Mouse (Mus musculus) monocyte, adult 5-6 weeks (primary cell): Measurements from ENCODE around the gene Wdr66. TPM values are rescaled to one million over a fixed set of nuclear protein-coding genes. Genes with fewer than 3 reads are reported as not detected.
A peak's percentile ranks its signal among the peaks of the same experiment; 100 is the strongest.
"Not testable (repeated sequence)": the region's sequence is repeated elsewhere in the genome, so short reads cannot be mapped to it uniquely, and the experiment has no call there.

ENCODE experiments used
- ATAC-seq: fragments of 153-309, 156-312 bp; replicated peaks from 2 replicates; pipeline ENCODE4 v1.8.0; 2017; ENCODE audit warnings: mild to moderate bottlenecking; ENCODE audit not compliant: low TSS enrichment, insufficient number of reproducible peaks, severe bottlenecking, poor library complexity, low FRiP score
- total RNA-seq: library from RNA; stranded (forward); fragments of 200-1000, 200-491, 200-594 nt; gene quantifications from 3 replicates; pipeline ENCODE4 v1.2.3, GENCODE M21; 2017

Wdr66 gene
- 0.78 TPM in 1 of 3 replicates, not detected in the others for total RNA-seq

- ATAC-seq: no peak; the same call in 1 of the 2 replicates
Measured at GRCm38 (mm10) chr5:123251834-123252233, at the start of gene Wdr66. Gene Wdr66 (plus strand): TSS chr5:123252102.

GRCm38 (mm10) chr5:123202771-123203170 lies 49.1 kb upstream of the Wdr66 start:
- not testable (repeated sequence) for ATAC-seq

GRCm38 (mm10) chr5:123203591-123203990 lies 48.3 kb upstream of the Wdr66 start:
- not testable (repeated sequence) for ATAC-seq

- ATAC-seq: not testable (repeated sequence)
Measured at GRCm38 (mm10) chr5:123222346-123223050, 29.4 kb upstream of the Wdr66 start.

- ATAC-seq: no peak
Measured at GRCm38 (mm10) chr5:123223051-123223410, 28.9 kb upstream of the Wdr66 start.

GRCm38 (mm10) chr5:123223861-123224260 lies 28.0 kb upstream of the Wdr66 start:
- not testable (repeated sequence) for ATAC-seq

- no peak for ATAC-seq
Measured at GRCm38 (mm10) chr5:123226851-123227250, 25.1 kb upstream of the Wdr66 start.

GRCm38 (mm10) chr5:123227762-123228523 lies 24.0 kb upstream of the Wdr66 start:
- ATAC-seq: peak; percentile 98

GRCm38 (mm10) chr5:123228524-123228922 lies 23.4 kb upstream of the Wdr66 start:
- ATAC-seq: no peak

GRCm38 (mm10) chr5:123229296-123229695 lies 22.6 kb upstream of the Wdr66 start:
- ATAC-seq: no peak

- no peak for ATAC-seq
Measured at GRCm38 (mm10) chr5:123232180-123232579, 19.7 kb upstream of the Wdr66 start.

GRCm38 (mm10) chr5:123235731-123236130 lies 16.2 kb upstream of the Wdr66 start:
- 0 out of 2 replicates have a peak, but pooled peaks have one; percentile 57 for ATAC-seq

GRCm38 (mm10) chr5:123236426-123236825 lies 15.5 kb upstream of the Wdr66 start:
- no peak for ATAC-seq

- ATAC-seq: no peak
Measured at GRCm38 (mm10) chr5:123239501-123239900, 12.4 kb upstream of the Wdr66 start.

- peak; percentile 66; the same call in 1 of the 2 replicates for ATAC-seq
Measured at GRCm38 (mm10) chr5:123245518-123245917, 6.4 kb upstream of the Wdr66 start.

GRCm38 (mm10) chr5:123251390-123251789 lies 512 bp upstream of the Wdr66 start:
- no peak for ATAC-seq

GRCm38 (mm10) chr5:123256841-123257755 lies 5.2 kb downstream of the Wdr66 start:
- no peak for ATAC-seq

GRCm38 (mm10) chr5:123258990-123259389 lies 7.1 kb downstream of the Wdr66 start:
- peak; percentile 68 for ATAC-seq

GRCm38 (mm10) chr5:123260698-123261097 lies 8.8 kb downstream of the Wdr66 start:
- no peak for ATAC-seq
